Mouse (Mus musculus): ENCODE data around the gene Rdh1.

- no peak for TF ChIP-seq EP300 (optimal IDR thresholded peaks at IDR 0.05)
- peak; percentile 82 for TF ChIP-seq CTCF (IDR thresholded peaks at IDR 0.05; ENCODE audit: low read depth)
Observed at GRCm38 (mm10) chr10:127738151-127738882, 21.2 kb upstream of the Rdh1 start.
